Mouse (Mus musculus) neural tube, embryonic 11.5 days (tissue): ENCODE measurements at regions not wholly inside any gene's neighbourhood (a gene's known extent, or its start where the extent isn't known, plus 50 kb on each side); places are given as distances from the start of the nearest gene placed in this dataset.

ENCODE experiments used
- ATAC-seq: fragments of 200-750 bp; cut with Nextera tagmentation; 2 replicates; pipeline ENCODE4 v1.8.0; 2017; ENCODE audit warnings: moderate number of reproducible peaks, mild to moderate bottlenecking, moderate TSS enrichment, moderate library complexity; ENCODE audit not compliant: insufficient read depth, low FRiP score, low TSS enrichment
- DNase-seq: peaks from one replicate; pipeline ENCODE4 v3.0.0-alpha.2; 2015; ENCODE audit warnings: low spot score
- H3K27ac ChIP-seq: fragments of 300-500 bp; sonication (generic); 2 replicates; pipeline ENCODE4 v1.5.1; 2014; ENCODE audit warnings: low read depth, mild to moderate bottlenecking, low read length
- H3K27me3 ChIP-seq: fragments of 300-500 bp; sonication (generic); 2 replicates; pipeline ENCODE4 v1.6.1; 2014; ENCODE audit warnings: mild to moderate bottlenecking, low read length, mixed read lengths; ENCODE audit not compliant: control insufficient read depth, insufficient read depth
- H3K36me3 ChIP-seq: fragments of 300-500 bp; sonication (generic); 2 replicates; pipeline ENCODE4 v1.6.1; 2014; ENCODE audit warnings: mild to moderate bottlenecking, low read length, moderate library complexity, mixed read lengths; ENCODE audit not compliant: control insufficient read depth, insufficient read depth
- H3K4me1 ChIP-seq: fragments of 300-500 bp; sonication (generic); 2 replicates; pipeline ENCODE4 v1.6.1; 2014; ENCODE audit warnings: low read length, mixed read lengths; ENCODE audit not compliant: control insufficient read depth, insufficient read depth
- H3K4me2 ChIP-seq: fragments of 300-500 bp; sonication (generic); 2 replicates; pipeline ENCODE4 v1.6.1; 2014; ENCODE audit warnings: low read depth, mild to moderate bottlenecking, moderate library complexity
- H3K4me3 ChIP-seq: fragments of 300-500 bp; sonication (generic); 2 replicates; pipeline ENCODE4 v1.5.1; 2014; ENCODE audit warnings: low read depth, low read length
- H3K9ac ChIP-seq: fragments of 300-500 bp; sonication (generic); 2 replicates; pipeline ENCODE4 v1.6.1; 2014; ENCODE audit warnings: mild to moderate bottlenecking, low read length
- H3K9me3 ChIP-seq: fragments of 300-500 bp; sonication (generic); 2 replicates; pipeline ENCODE4 v1.6.1; 2016; ENCODE audit warnings: low read length; ENCODE audit not compliant: control insufficient read depth
- WGBS: fragments of 180-500 bp; shearing (Covaris S2); extraction: QIAGEN DNeasy Blood & Tissue Kit; methylation state at CpG from one replicate; pipeline ENCODE4 v1.1.7; 2014; 5-methylcytosine and 5-hydroxymethylcytosine counted together

- 97% methylated on average over 6 of the region's 6 CpGs for WGBS
- Histone ChIP-seq H3K4me2 (no peak overlapping the region), H3K9me3 (no peaks in the 10 kb centered on the region), H3K27ac (no peak overlapping the region), H3K9ac (no peak overlapping the region), H3K4me1 (peaks cover 4% of the 10 kb centered on the region; the same call in 1 of the 2 replicates), H3K27me3 (no peaks in the 10 kb centered on the region), H3K36me3 (no peaks in the 10 kb centered on the region), H3K4me3 (no peak overlapping the region)
- DNase-seq (no peak), ATAC-seq (no peak)
Observed at GRCm38 (mm10) chr13:99040846-99041245, 56.5 kb upstream of the 1700024P04Rik start.

GRCm38 (mm10) chr13:99040171-99040570 lies 55.8 kb upstream of the 1700024P04Rik start:
- H3K9ac ChIP-seq = no peak overlapping the region
- ATAC-seq = no peak
- no peak overlapping the region for H3K4me2 ChIP-seq
- DNase-seq = no peak
- no peak overlapping the region for H3K4me3 ChIP-seq
- no peaks in the 10 kb centered on the region for H3K36me3 ChIP-seq
- peaks cover 4% of the 10 kb centered on the region; the same call in 1 of the 2 replicates for H3K4me1 ChIP-seq
- no peaks in the 10 kb centered on the region for H3K27me3 ChIP-seq
- WGBS = 74% methylated on average over 4 of the region's 4 CpGs
- H3K27ac ChIP-seq = no peak overlapping the region
- no peaks in the 10 kb centered on the region for H3K9me3 ChIP-seq

- no peak overlapping the region for H3K9ac ChIP-seq
Observed at GRCm38 (mm10) chr13:99039063-99039385, 54.7 kb upstream of the 1700024P04Rik start.

GRCm38 (mm10) chr13:99038198-99039062 lies 54.1 kb upstream of the 1700024P04Rik start:
- no peak for ATAC-seq
- WGBS = 59% methylated on average over 15 of the region's 15 CpGs
- H3K27me3 ChIP-seq = no peaks in the 10 kb centered on the region
- H3K9me3 ChIP-seq = no peaks in the 10 kb centered on the region
- H3K9ac ChIP-seq = no peak overlapping the region
- H3K36me3 ChIP-seq = no peaks in the 10 kb centered on the region
- H3K4me1 ChIP-seq = peaks cover 4% of the 10 kb centered on the region; the same call in 1 of the 2 replicates
- DNase-seq = no peak
- H3K4me2 ChIP-seq = no peak overlapping the region
- H3K4me3 ChIP-seq = no peak overlapping the region
- no peak overlapping the region for H3K27ac ChIP-seq

More at GRCm38 (mm10) chr13:99039063-99039385, 54.7 kb upstream of the 1700024P04Rik start:
- Histone ChIP-seq H3K4me3 (no peak overlapping the region), H3K36me3 (no peaks in the 10 kb centered on the region), H3K27ac (no peak overlapping the region), H3K4me1 (peaks cover 4% of the 10 kb centered on the region; the same call in 1 of the 2 replicates), H3K27me3 (no peaks in the 10 kb centered on the region), H3K4me2 (no peak overlapping the region), H3K9me3 (no peaks in the 10 kb centered on the region)
- no peak for DNase-seq
- no peak for ATAC-seq
- WGBS = 89% methylated on average over 7 of the region's 7 CpGs

GRCm38 (mm10) chr13:99037131-99037530 lies 52.8 kb upstream of the 1700024P04Rik start:
- H3K4me1 ChIP-seq = peaks cover 4% of the 10 kb centered on the region; the same call in 1 of the 2 replicates
- H3K9ac ChIP-seq = no peak overlapping the region
- H3K9me3 ChIP-seq = no peaks in the 10 kb centered on the region
- DNase-seq (no peak), ATAC-seq (peak; percentile 27; the same call in 1 of the 2 replicates)
- no peak overlapping the region for H3K4me3 ChIP-seq
- H3K27me3 ChIP-seq = no peaks in the 10 kb centered on the region
- WGBS = 86% methylated on average over 4 of the region's 4 CpGs
- no peak overlapping the region for H3K27ac ChIP-seq
- no peaks in the 10 kb centered on the region for H3K36me3 ChIP-seq
- no peak overlapping the region for H3K4me2 ChIP-seq
